Mouse (Mus musculus): ENCODE data around the gene Ywhab. TPM values are rescaled to one million over a fixed set of nuclear protein-coding genes. Genes with fewer than 3 reads are reported as not detected.

Gene Ywhab
- total and polyA plus RNA-seq, 2 experiments from 2014 or later = 31.8 to 157 TPM

DNA sequence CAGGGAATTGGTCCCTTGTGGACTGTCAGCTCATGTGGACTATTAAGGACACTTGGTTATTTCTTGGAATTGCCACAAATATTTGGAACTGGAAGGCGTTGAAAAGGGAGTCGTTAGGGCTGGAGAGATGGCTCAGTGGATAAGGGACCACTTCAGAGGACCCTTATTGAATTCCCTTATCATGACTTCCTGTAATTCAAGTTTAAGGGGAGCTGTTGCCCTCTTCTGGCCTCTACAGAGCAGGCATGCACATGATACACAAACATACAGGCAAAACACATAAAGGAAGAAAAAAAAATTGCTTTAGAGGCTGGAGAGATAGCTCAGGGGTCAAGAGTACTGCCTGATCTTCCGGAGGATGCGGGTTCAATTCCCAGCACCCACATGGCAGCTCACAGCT lies 25.2 kb downstream of the Ywhab start:
- H3K36me3 ChIP-seq (replicated peaks; ENCODE audit: control insufficient read depth, insufficient read depth, low read length) = peaks cover 53% of the 10 kb centered on the region
- ATAC-seq (ENCODE audit: insufficient read depth, low read depth) (no peak), DNase-seq (ENCODE audit: low spot score) (no peak)
- no peak overlapping the region for H3K27ac ChIP-seq (ENCODE audit: low read depth)
- H3K4me3 ChIP-seq (ENCODE audit: low read depth, low read length) = no peak overlapping the region
- TF ChIP-seq CTCF (IDR thresholded peaks at IDR 0.05; ENCODE audit: low read depth) (no peak), EP300 (IDR thresholded peaks at IDR 0.05; ENCODE audit: low read depth) (no peak)
- H3K4me2 ChIP-seq (ENCODE audit: low read depth, low read length) = no peak overlapping the region
- H3K9me3 ChIP-seq (replicated peaks; ENCODE audit: control insufficient read depth, low read length) = no peaks in the 10 kb centered on the region
- no peaks in the 10 kb centered on the region for H3K27me3 ChIP-seq (ENCODE audit: control insufficient read depth, insufficient read depth, low read length)
- no peaks in the 10 kb centered on the region for H3K4me1 ChIP-seq (ENCODE audit: control insufficient read depth, insufficient read depth)
- H3K9ac ChIP-seq (replicated peaks; ENCODE audit: low read depth, low read length) = no peak overlapping the region
- WGBS = 68% methylated on average over 4 of the region's 4 CpGs

DNA sequence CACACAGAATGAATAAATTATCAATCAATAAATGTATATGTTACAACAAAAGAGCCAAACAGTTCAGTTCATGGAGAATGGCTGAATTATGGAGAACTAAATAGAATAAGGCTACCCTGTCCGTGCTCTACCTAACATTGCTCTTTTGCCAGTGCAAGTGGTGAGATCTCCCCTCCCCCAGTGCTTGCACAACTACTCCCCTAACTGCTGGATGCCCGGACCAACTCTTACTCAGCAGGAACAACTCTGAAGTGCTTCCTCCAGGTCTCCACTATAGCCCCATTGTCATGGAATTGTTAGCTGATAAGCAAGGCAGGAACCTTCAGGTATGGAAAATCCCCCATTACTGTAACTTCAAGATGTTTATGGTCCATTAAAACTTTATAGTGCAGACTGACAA lies 27.3 kb downstream of the Ywhab start:
- Histone ChIP-seq H3K9me3 (replicated peaks; ENCODE audit: control insufficient read depth, low read length) (no peaks in the 10 kb centered on the region), H3K9ac (replicated peaks; ENCODE audit: low read depth, low read length) (no peak overlapping the region), H3K4me1 (ENCODE audit: control insufficient read depth, insufficient read depth) (no peaks in the 10 kb centered on the region), H3K36me3 (replicated peaks; ENCODE audit: control insufficient read depth, insufficient read depth, low read length) (peaks cover 31% of the 10 kb centered on the region), H3K27ac (ENCODE audit: low read depth) (no peak overlapping the region), H3K4me3 (ENCODE audit: low read depth, low read length) (no peak overlapping the region), H3K4me2 (ENCODE audit: low read depth, low read length) (no peak overlapping the region), H3K27me3 (ENCODE audit: control insufficient read depth, insufficient read depth, low read length) (no peaks in the 10 kb centered on the region)
- TF ChIP-seq CTCF (IDR thresholded peaks at IDR 0.05; ENCODE audit: low read depth) = no peak
- no peak for TF ChIP-seq EP300 (IDR thresholded peaks at IDR 0.05; ENCODE audit: low read depth)
- DNase-seq (ENCODE audit: low spot score) (no peak), ATAC-seq (ENCODE audit: insufficient read depth, low read depth) (no peak)
- 38% methylated on average over 2 of the region's 2 CpGs for WGBS

DNA sequence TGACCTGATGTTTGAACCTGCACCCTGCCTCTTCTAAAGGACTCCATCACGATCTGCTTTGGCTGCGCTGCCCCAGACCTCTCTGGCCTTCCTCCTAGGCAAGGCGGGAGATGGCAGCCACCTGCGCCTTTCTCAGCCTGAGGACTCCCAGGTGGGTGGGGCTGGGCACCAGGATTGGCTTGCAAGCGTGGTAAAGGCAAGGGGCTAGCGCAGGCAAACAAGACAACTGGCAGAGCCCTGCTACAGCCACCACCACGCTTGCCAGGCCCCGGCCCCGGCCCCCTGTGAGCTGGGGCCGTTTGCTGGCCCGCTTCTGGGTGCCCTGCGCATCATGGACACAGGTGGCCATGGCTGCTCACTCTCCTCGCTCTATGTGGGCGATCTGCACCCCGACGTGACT lies 30.4 kb downstream of the Ywhab start, which contains the start of gene Pabpc1l:
Gene Pabpc1l, plus strand, starts transcription at position 301 of the 400 bp plus-strand sequence.
- TF ChIP-seq EP300 (IDR thresholded peaks at IDR 0.05; ENCODE audit: low read depth) (no peak), CTCF (IDR thresholded peaks at IDR 0.05; ENCODE audit: low read depth) (no peak)
- no peak within 1 kb of the TSS for H3K4me2 ChIP-seq (ENCODE audit: low read depth, low read length)
- H3K27me3 ChIP-seq (ENCODE audit: control insufficient read depth, insufficient read depth, low read length) = no peaks in the 10 kb centered on the region
- H3K9ac ChIP-seq (replicated peaks; ENCODE audit: low read depth, low read length) = no peak within 1 kb of the TSS
- H3K4me1 ChIP-seq (ENCODE audit: control insufficient read depth, insufficient read depth) = peaks cover 9% of the 10 kb centered on the region
- ATAC-seq (ENCODE audit: insufficient read depth, low read depth) (no peak), DNase-seq (ENCODE audit: low spot score) (no peak)
- 81% methylated on average over 16 of the region's 16 CpGs for WGBS
- no peaks in the 10 kb centered on the region for H3K9me3 ChIP-seq (replicated peaks; ENCODE audit: control insufficient read depth, low read length)
- peaks cover 1% of the 10 kb centered on the region; the same call in 1 of the 2 replicates for H3K36me3 ChIP-seq (replicated peaks; ENCODE audit: control insufficient read depth, insufficient read depth, low read length)
- H3K27ac ChIP-seq (ENCODE audit: low read depth) = no peak within 1 kb of the TSS
- no peak within 1 kb of the TSS for H3K4me3 ChIP-seq (ENCODE audit: low read depth, low read length)

DNA sequence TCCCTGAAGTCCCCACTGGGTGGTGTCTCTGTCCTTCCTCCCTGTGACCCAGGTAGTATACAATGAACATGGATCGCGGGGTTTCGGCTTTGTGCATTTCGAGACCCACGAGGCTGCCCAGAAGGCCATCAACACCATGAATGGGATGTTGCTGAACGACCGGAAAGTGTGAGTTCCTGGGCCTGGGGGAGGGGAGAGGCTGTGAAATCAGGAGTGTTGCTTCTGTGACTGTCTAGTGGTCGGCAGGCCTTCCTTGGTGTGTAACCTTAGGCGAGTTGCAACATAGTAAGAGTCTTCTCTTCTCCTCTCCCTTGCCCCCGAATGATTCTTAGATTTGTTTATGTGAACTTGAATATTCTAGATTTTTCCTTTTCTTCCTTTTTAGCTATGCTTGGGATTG lies 36.4 kb downstream of the Ywhab start:
- Histone ChIP-seq H3K9ac (replicated peaks; ENCODE audit: low read depth, low read length) (no peak overlapping the region), H3K9me3 (replicated peaks; ENCODE audit: control insufficient read depth, low read length) (0 out of 2 replicates have a peak, but pooled peaks cover 4% of the 10 kb centered on the region), H3K4me1 (ENCODE audit: control insufficient read depth, insufficient read depth) (peaks cover 9% of the 10 kb centered on the region), H3K27me3 (ENCODE audit: control insufficient read depth, insufficient read depth, low read length) (no peaks in the 10 kb centered on the region), H3K27ac (ENCODE audit: low read depth) (no peak overlapping the region), H3K36me3 (replicated peaks; ENCODE audit: control insufficient read depth, insufficient read depth, low read length) (no peaks in the 10 kb centered on the region), H3K4me2 (ENCODE audit: low read depth, low read length) (no peak overlapping the region), H3K4me3 (ENCODE audit: low read depth, low read length) (no peak overlapping the region)
- DNase-seq (ENCODE audit: low spot score) (no peak), ATAC-seq (ENCODE audit: insufficient read depth, low read depth) (no peak)
- WGBS = 65% methylated on average over 10 of the region's 10 CpGs
- TF ChIP-seq EP300 (IDR thresholded peaks at IDR 0.05; ENCODE audit: low read depth) (no peak), CTCF (IDR thresholded peaks at IDR 0.05; ENCODE audit: low read depth) (no peak)

DNA sequence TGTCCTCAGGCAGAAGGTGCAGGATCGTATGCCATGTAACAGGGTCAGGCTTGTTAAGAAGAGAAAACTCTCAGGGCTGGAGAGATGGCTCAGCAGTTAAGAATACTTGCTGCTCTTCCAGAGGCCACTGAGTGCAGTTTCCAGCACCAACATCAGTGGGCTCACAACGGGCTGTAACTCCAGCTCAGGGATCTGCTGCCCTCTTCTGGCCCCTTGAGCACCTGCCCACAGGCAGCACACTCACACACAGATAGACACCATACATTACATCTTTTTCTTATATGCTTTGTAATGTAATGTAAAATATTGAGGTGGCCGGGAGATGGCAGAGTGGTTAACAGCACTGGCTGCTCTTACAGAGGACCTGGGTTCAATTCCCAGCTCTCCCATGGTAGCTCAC lies 38.2 kb downstream of the Ywhab start:
- no peak for ATAC-seq (ENCODE audit: insufficient read depth, low read depth)
- 91% methylated on average over 3 of the region's 3 CpGs for WGBS

DNA sequence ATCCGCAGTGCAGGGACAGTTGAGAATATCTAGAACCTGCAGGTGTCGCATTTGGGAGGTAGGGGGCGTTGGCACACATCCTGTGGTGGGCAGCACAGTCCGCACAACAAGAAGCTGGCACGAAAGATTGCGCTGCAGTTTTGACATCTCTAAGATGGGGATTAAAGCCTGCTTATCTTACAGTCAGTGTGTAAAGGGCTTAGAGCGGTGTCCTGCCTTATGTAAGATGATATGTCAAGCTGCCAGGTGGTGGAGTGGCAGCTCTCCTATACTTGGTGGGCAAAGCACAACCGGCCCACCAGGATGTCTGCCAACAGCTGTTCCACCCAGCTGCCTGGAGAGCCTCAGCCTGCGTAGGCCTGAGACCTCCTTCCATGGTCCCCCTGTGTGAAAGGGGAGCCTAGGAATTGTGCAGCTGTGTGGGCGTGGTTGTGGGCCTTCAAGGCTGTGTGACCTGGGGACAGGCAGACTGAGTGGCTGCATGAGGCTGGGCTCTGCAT lies 41.8 kb downstream of the Ywhab start:
- Histone ChIP-seq H3K9me3 (replicated peaks; ENCODE audit: control insufficient read depth, low read length) (0 out of 2 replicates have a peak, but pooled peaks cover 4% of the 10 kb centered on the region), H3K4me3 (ENCODE audit: low read depth, low read length) (no peak overlapping the region), H3K27me3 (ENCODE audit: control insufficient read depth, insufficient read depth, low read length) (0 out of 2 replicates have a peak, but pooled peaks cover 6% of the 10 kb centered on the region), H3K4me1 (ENCODE audit: control insufficient read depth, insufficient read depth) (0 out of 2 replicates have a peak, but pooled peaks cover 3% of the 10 kb centered on the region), H3K9ac (replicated peaks; ENCODE audit: low read depth, low read length) (no peak overlapping the region), H3K4me2 (ENCODE audit: low read depth, low read length) (no peak overlapping the region), H3K27ac (ENCODE audit: low read depth) (no peak overlapping the region), H3K36me3 (replicated peaks; ENCODE audit: control insufficient read depth, insufficient read depth, low read length) (no peaks in the 10 kb centered on the region)
- no peak for TF ChIP-seq EP300 (IDR thresholded peaks at IDR 0.05; ENCODE audit: low read depth)
- TF ChIP-seq CTCF (IDR thresholded peaks at IDR 0.05; ENCODE audit: low read depth) = peak; percentile 45
- 24% methylated on average over 10 of the region's 10 CpGs for WGBS
- ATAC-seq (ENCODE audit: insufficient read depth, low read depth) (peak; percentile 60), DNase-seq (ENCODE audit: low spot score) (peak; percentile 16)

More for the DNA sequence above, 38.2 kb downstream of the Ywhab start:
- H3K36me3 ChIP-seq (replicated peaks; ENCODE audit: control insufficient read depth, insufficient read depth, low read length) = no peaks in the 10 kb centered on the region
- no peak overlapping the region for H3K4me2 ChIP-seq (ENCODE audit: low read depth, low read length)
- TF ChIP-seq EP300 (IDR thresholded peaks at IDR 0.05; ENCODE audit: low read depth) (no peak), CTCF (IDR thresholded peaks at IDR 0.05; ENCODE audit: low read depth) (no peak)
- no peaks in the 10 kb centered on the region for H3K27me3 ChIP-seq (ENCODE audit: control insufficient read depth, insufficient read depth, low read length)
- H3K9me3 ChIP-seq (replicated peaks; ENCODE audit: control insufficient read depth, low read length) = 0 out of 2 replicates have a peak, but pooled peaks cover 4% of the 10 kb centered on the region
- DNase-seq (ENCODE audit: low spot score) = no peak
- H3K4me3 ChIP-seq (ENCODE audit: low read depth, low read length) = no peak overlapping the region
- H3K27ac ChIP-seq (ENCODE audit: low read depth) = no peak overlapping the region
- peaks cover 4% of the 10 kb centered on the region for H3K4me1 ChIP-seq (ENCODE audit: control insufficient read depth, insufficient read depth)
- no peak overlapping the region for H3K9ac ChIP-seq (replicated peaks; ENCODE audit: low read depth, low read length)
